Mouse (Mus musculus) CH12.LX (cell line): ENCODE results near the gene Hist1h4d.

Experiments
- CTCF ChIP-seq, 2 experiments: IDR thresholded peaks in 1 of 2; conservative IDR thresholded peaks in 1 of 2; 2 replicates each; pipeline ENCODE4 v1.5.1; 2011 to 2012; ENCODE audit warnings: low read depth in 2 of 2, low read length in 2 of 2, improper control_type of control experiment in 1 of 2, inconsistent platforms in 1 of 2, mild to moderate bottlenecking in 1 of 2, moderate library complexity in 1 of 2
- EP300 ChIP-seq: IDR thresholded peaks from 2 replicates; pipeline ENCODE4 v1.6.1; 2011; ENCODE audit warnings: low read length, improper control_type of control experiment
- HCFC1 ChIP-seq: IDR thresholded peaks from 2 replicates; pipeline ENCODE4 v1.6.1; 2012; ENCODE audit warnings: low read depth, mild to moderate bottlenecking, inconsistent platforms, low read length, improper control_type of control experiment
- MAFK ChIP-seq: IDR thresholded peaks from 2 replicates; pipeline ENCODE4 v1.6.1; 2011; ENCODE audit warnings: low read length, improper control_type of control experiment; ENCODE audit not compliant: insufficient replicate concordance
- MAX ChIP-seq: IDR thresholded peaks from 2 replicates; pipeline ENCODE4 v1.6.1; 2011; ENCODE audit warnings: low read length, improper control_type of control experiment
- MYC ChIP-seq: IDR thresholded peaks from 2 replicates; pipeline ENCODE4 v1.6.1; 2011; ENCODE audit warnings: low read depth, mild to moderate bottlenecking, improper control_type of control experiment, low read length
- POLR2A ChIP-seq: IDR thresholded peaks from 2 replicates; pipeline ENCODE4 v1.6.1; 2011; ENCODE audit warnings: low read depth, mild to moderate bottlenecking, improper control_type of control experiment, low read length
- RCOR1 ChIP-seq: conservative IDR thresholded peaks from 2 replicates; pipeline ENCODE4 v1.6.1; 2012; ENCODE audit warnings: low read depth, mild to moderate bottlenecking, inconsistent platforms, low read length, improper control_type of control experiment
- SIN3A ChIP-seq: IDR thresholded peaks from 2 replicates; pipeline ENCODE4 v1.6.1; 2012; ENCODE audit warnings: low read length, improper control_type of control experiment, inconsistent platforms
- UBTF ChIP-seq: IDR thresholded peaks from 2 replicates; pipeline ENCODE4 v1.6.1; 2012; ENCODE audit warnings: low read depth, mild to moderate bottlenecking, inconsistent platforms, low read length, improper control_type of control experiment, moderate library complexity
- ZMIZ1 ChIP-seq: IDR thresholded peaks from 2 replicates; pipeline ENCODE4 v1.6.1; 2012; ENCODE audit warnings: low read depth, mild to moderate bottlenecking, inconsistent platforms, low read length, improper control_type of control experiment
- ZNF384 ChIP-seq: IDR thresholded peaks from 2 replicates; pipeline ENCODE4 v1.6.1; 2012; ENCODE audit warnings: low read depth, low read length, improper control_type of control experiment, inconsistent platforms

GRCm38 (mm10) chr13:23586940-23587225, 5.5 kb downstream of the Hist1h4d start:
- TF ChIP-seq UBTF (no peak), ZNF384 (no peak), MAFK (no peak), HCFC1 (no peak; the same call in 1 of the 2 replicates), ZMIZ1 (no peak), CTCF (conservative IDR thresholded peaks at IDR 0.05 in 1 of 2, IDR thresholded peaks at IDR 0.05 in 1 of 2; ENCODE audit: low read depth in 2 of 2, low read length in 2 of 2) (no peak), POLR2A (no peak), RCOR1 (no peak), EP300 (no peak), MYC (no peak), MAX (no peak), SIN3A (no peak)
